28 mouse cellular contexts compared by ENCODE assay signal in the genomic region with DNA sequence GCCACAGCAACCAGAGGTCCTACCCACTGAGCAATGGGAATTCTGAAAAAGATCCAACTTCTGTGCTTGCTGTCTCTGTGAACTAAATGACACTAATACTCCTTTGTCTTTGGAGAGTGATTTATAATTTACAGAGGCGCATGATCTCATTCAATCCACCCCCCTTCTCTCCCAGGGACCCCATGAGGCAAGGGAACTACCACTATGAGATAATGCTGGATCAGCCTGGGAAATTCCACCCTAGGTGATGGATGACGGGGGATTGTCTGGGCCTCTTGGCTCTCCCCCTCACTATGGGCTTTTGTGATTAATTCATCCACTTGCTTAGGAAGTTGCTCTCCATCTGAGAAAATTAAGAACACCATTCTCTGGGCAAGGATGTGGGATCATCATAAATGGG.
DNase-seq lines count a peak whose midpoint lies in the region; ATAC-seq and TF ChIP-seq lines count a peak whose summit lies in the region.
"Had no signal": no experiment of that assay in that cellular context is flagged by ENCODE, and none has a peak within 500 bp of the region (broad histone marks: within the 10 kb centered on the region; RNA-seq: fewer than 3 reads in every experiment).

No protein-coding gene starts in this region.

- H3K4me3 ChIP-seq in limb, embryonic 14.5 days (replicated peaks; ENCODE audit: low read length): no peak overlapping the region
- no peak overlapping the region for H3K4me3 ChIP-seq in limb, embryonic 10.5 days
- no peak overlapping the region for H3K4me3 ChIP-seq in stomach, embryonic 15.5 days (replicated peaks)
- H3K4me3 ChIP-seq in stomach, postnatal 0 days (ENCODE audit: low read depth, low read length): no peak overlapping the region
- H3K4me3 ChIP-seq in stomach, embryonic 16.5 days (replicated peaks; ENCODE audit: low read length): no peak overlapping the region
- no peak overlapping the region for H3K4me3 ChIP-seq in hindbrain, embryonic 13.5 days
- H3K4me3 ChIP-seq: forebrain, embryonic 13.5 days; heart, embryonic 13.5 days; limb, embryonic 13.5 days; liver, embryonic 12.5 days had no signal

- no peak for TF ChIP-seq EP300 in stomach, postnatal 0 days (optimal IDR thresholded peaks at IDR 0.05)

- ATAC-seq in limb, embryonic 14.5 days (ENCODE audit: low FRiP score, low read depth): no peak
- peak; percentile 68; the same call in 1 of the 2 replicates for ATAC-seq in stomach, embryonic 15.5 days (ENCODE audit: insufficient read depth, low FRiP score, low read depth)
- ATAC-seq in stomach, postnatal 0 days (ENCODE audit: low FRiP score, low TSS enrichment): no peak; the same call in 1 of the 2 replicates
- ATAC-seq in stomach, embryonic 16.5 days (ENCODE audit: insufficient read depth, low FRiP score): peak; percentile 86; the same call in 1 of the 2 replicates
- ATAC-seq in hindbrain, embryonic 13.5 days (ENCODE audit: low FRiP score): no peak
- ATAC-seq: forebrain, embryonic 13.5 days; hindbrain, postnatal 0 days; liver, embryonic 12.5 days; liver, postnatal 0 days; midbrain, embryonic 16.5 days had no signal

- no peak for TF ChIP-seq CTCF in stomach, postnatal 0 days (IDR thresholded peaks at IDR 0.05; ENCODE audit: low read depth)

- peak; percentile 29 for DNase-seq in embryo, embryonic 11 days
- no peak for DNase-seq in embryo, embryonic 9.5 days (ENCODE audit: extremely low spot score)
- DNase-seq in limb, embryonic 14.5 days (ENCODE audit: low spot score): peak; percentile 62
- DNase-seq in limb, embryonic 10.5 days (ENCODE audit: low spot score): no peak
- DNase-seq in stomach, postnatal 0 days (ENCODE audit: low spot score): no peak
- DNase-seq: adrenal gland, adult 2 months; adrenal gland, postnatal 36 days; cerebellum, adult 18-20 months; cerebellum, postnatal 10 days; gastrocnemius, postnatal 10 days; kidney, adult 18-20 months; liver, postnatal 0 days; lung, postnatal 14 days; retina, postnatal 1 day; right cerebral cortex, postnatal 14 days; thymus, adult 18-20 months; thymus, postnatal 36 days had no signal

- H3K4me2 ChIP-seq in limb, embryonic 14.5 days (replicated peaks; ENCODE audit: low read depth, low read length, severe bottlenecking): no peak overlapping the region
- no peak overlapping the region for H3K4me2 ChIP-seq in stomach, embryonic 15.5 days
- no peak overlapping the region for H3K4me2 ChIP-seq in stomach, postnatal 0 days (replicated peaks; ENCODE audit: low read depth)
- no peak overlapping the region for H3K4me2 ChIP-seq in stomach, embryonic 16.5 days (ENCODE audit: low read depth, low read length)
- no peak overlapping the region for H3K4me2 ChIP-seq in hindbrain, embryonic 13.5 days
- H3K4me2 ChIP-seq: forebrain, embryonic 13.5 days; heart, embryonic 13.5 days; limb, embryonic 13.5 days; liver, embryonic 12.5 days; midbrain, embryonic 11.5 days had no signal

- no peak overlapping the region for H3K9ac ChIP-seq in limb, embryonic 14.5 days (ENCODE audit: low read depth, low read length, severe bottlenecking)
- H3K9ac ChIP-seq in stomach, embryonic 15.5 days: no peak overlapping the region
- H3K9ac ChIP-seq in stomach, postnatal 0 days (ENCODE audit: low read length): no peak overlapping the region
- H3K9ac ChIP-seq in stomach, embryonic 16.5 days (ENCODE audit: low read length): no peak overlapping the region
- no peak overlapping the region for H3K9ac ChIP-seq in hindbrain, embryonic 13.5 days
- H3K9ac ChIP-seq: forebrain, embryonic 13.5 days; heart, embryonic 13.5 days; limb, embryonic 13.5 days; liver, embryonic 12.5 days; liver, postnatal 0 days had no signal

- no peaks in the 10 kb centered on the region for H3K9me3 ChIP-seq in limb, embryonic 14.5 days (ENCODE audit: control insufficient read depth, low read length)
- no peaks in the 10 kb centered on the region for H3K9me3 ChIP-seq in limb, embryonic 10.5 days (replicated peaks)
- H3K9me3 ChIP-seq in stomach, embryonic 15.5 days: no peaks in the 10 kb centered on the region
- no peaks in the 10 kb centered on the region for H3K9me3 ChIP-seq in stomach, postnatal 0 days (ENCODE audit: control insufficient read depth, low read length)
- H3K9me3 ChIP-seq in stomach, embryonic 16.5 days (replicated peaks; ENCODE audit: control insufficient read depth, low read length): no peaks in the 10 kb centered on the region
- no peaks in the 10 kb centered on the region for H3K9me3 ChIP-seq in hindbrain, embryonic 13.5 days
- H3K9me3 ChIP-seq: forebrain, embryonic 13.5 days; heart, embryonic 13.5 days; limb, embryonic 13.5 days; liver, embryonic 12.5 days had no signal

- TF ChIP-seq POLR2A in limb, embryonic 14.5 days (IDR thresholded peaks at IDR 0.05; ENCODE audit: borderline replicate concordance, extremely low read depth, insufficient read depth, insufficient read length): no peak

- no peak overlapping the region for H3K27ac ChIP-seq in limb, embryonic 14.5 days (replicated peaks; ENCODE audit: low read depth, low read length)
- H3K27ac ChIP-seq in limb, embryonic 10.5 days: no peak overlapping the region
- no peak overlapping the region for H3K27ac ChIP-seq in stomach, embryonic 15.5 days
- H3K27ac ChIP-seq in stomach, postnatal 0 days (replicated peaks): no peak overlapping the region
- H3K27ac ChIP-seq in stomach, embryonic 16.5 days (ENCODE audit: low read length): no peak overlapping the region
- H3K27ac ChIP-seq in hindbrain, embryonic 13.5 days: no peak overlapping the region
- H3K27ac ChIP-seq: forebrain, embryonic 13.5 days; heart, embryonic 13.5 days; hindbrain, postnatal 0 days; limb, embryonic 13.5 days; liver, embryonic 12.5 days had no signal

- no peaks in the 10 kb centered on the region for H3K36me3 ChIP-seq in limb, embryonic 14.5 days (ENCODE audit: control insufficient read depth, insufficient read depth, low read length)
- H3K36me3 ChIP-seq in limb, embryonic 10.5 days: no peaks in the 10 kb centered on the region
- no peaks in the 10 kb centered on the region for H3K36me3 ChIP-seq in stomach, embryonic 15.5 days
- no peaks in the 10 kb centered on the region for H3K36me3 ChIP-seq in stomach, postnatal 0 days (ENCODE audit: control insufficient read depth, insufficient read depth, low read length)
- H3K36me3 ChIP-seq in stomach, embryonic 16.5 days (ENCODE audit: control insufficient read depth, insufficient read depth, low read length): no peaks in the 10 kb centered on the region
- H3K36me3 ChIP-seq in hindbrain, embryonic 13.5 days: no peaks in the 10 kb centered on the region
- H3K36me3 ChIP-seq: G1E; liver, embryonic 12.5 days had no signal

- 87% methylated on average over 2 of the region's 2 CpGs for WGBS in limb, embryonic 14.5 days
- 69% methylated on average over 2 of the region's 2 CpGs for WGBS in limb, embryonic 10.5 days
- WGBS in stomach, embryonic 15.5 days: 50% methylated on average over 2 of the region's 2 CpGs
- 56% methylated on average over 2 of the region's 2 CpGs for WGBS in stomach, postnatal 0 days
- WGBS in stomach, embryonic 16.5 days: 51% methylated on average over 2 of the region's 2 CpGs
- WGBS in hindbrain, embryonic 13.5 days: 43% methylated on average over 2 of the region's 2 CpGs

- no peaks in the 10 kb centered on the region for H3K27me3 ChIP-seq in limb, embryonic 14.5 days (ENCODE audit: control insufficient read depth, insufficient read depth, low read length)
- no peaks in the 10 kb centered on the region for H3K27me3 ChIP-seq in limb, embryonic 10.5 days (ENCODE audit: low read depth, poor library complexity, severe bottlenecking)
- no peaks in the 10 kb centered on the region for H3K27me3 ChIP-seq in stomach, embryonic 15.5 days (replicated peaks)
- no peaks in the 10 kb centered on the region for H3K27me3 ChIP-seq in stomach, postnatal 0 days (ENCODE audit: control insufficient read depth, insufficient read depth, low read length)
- no peaks in the 10 kb centered on the region for H3K27me3 ChIP-seq in stomach, embryonic 16.5 days (ENCODE audit: control insufficient read depth, insufficient read depth, low read length)
- H3K27me3 ChIP-seq in hindbrain, embryonic 13.5 days: no peaks in the 10 kb centered on the region
- H3K27me3 ChIP-seq: forebrain, embryonic 13.5 days; heart, embryonic 13.5 days; limb, embryonic 13.5 days; liver, embryonic 12.5 days had no signal

- H3K4me1 ChIP-seq in limb, embryonic 14.5 days (ENCODE audit: control insufficient read depth, insufficient read depth, low read length): no peaks in the 10 kb centered on the region
- no peaks in the 10 kb centered on the region; the same call in 1 of the 2 replicates for H3K4me1 ChIP-seq in limb, embryonic 10.5 days
- H3K4me1 ChIP-seq in stomach, embryonic 15.5 days: 0 out of 2 replicates have a peak, but pooled peaks cover 5% of the 10 kb centered on the region
- H3K4me1 ChIP-seq in stomach, postnatal 0 days (replicated peaks; ENCODE audit: control insufficient read depth, insufficient read depth): no peaks in the 10 kb centered on the region
- H3K4me1 ChIP-seq in stomach, embryonic 16.5 days (ENCODE audit: control insufficient read depth, insufficient read depth, low read length): 0 out of 2 replicates have a peak, but pooled peaks cover 4% of the 10 kb centered on the region
- H3K4me1 ChIP-seq in hindbrain, embryonic 13.5 days (replicated peaks): peaks cover 12% of the 10 kb centered on the region
- H3K4me1 ChIP-seq: limb, embryonic 13.5 days; liver, embryonic 12.5 days had no signal

Comparison
In these comparisons a context has a peak if more than half of its experiments do, and no peak if none do; other contexts are left out.
1. DNase-seq: peak in embryo, embryonic 11 days (single experiment) and limb, embryonic 14.5 days (single experiment); none in embryo, embryonic 9.5 days (single experiment), limb, embryonic 10.5 days (single experiment) and stomach, postnatal 0 days (single experiment).
2. ATAC-seq: peak in stomach, embryonic 15.5 days (single experiment) and stomach, embryonic 16.5 days (single experiment); none in limb, embryonic 14.5 days (single experiment), stomach, postnatal 0 days (single experiment) and hindbrain, embryonic 13.5 days (single experiment).